ENCODE assay signal across 11 mouse cellular contexts in genomic region chr8:70122863-70123262, GRCm38 (mm10). TPM values are rescaled to one million over a fixed set of nuclear protein-coding genes. Genes with fewer than 3 reads are reported as not detected.
A peak's percentile ranks its signal among the peaks of the same experiment; 100 is the strongest.
DNase-seq lines count a peak whose midpoint lies in the region; ATAC-seq and TF ChIP-seq lines count a peak whose summit lies in the region.
"Had no signal": no experiment of that assay in that cellular context is flagged by ENCODE, and none has a peak within 500 bp of the region (broad histone marks: within the 10 kb centered on the region; RNA-seq: fewer than 3 reads in every experiment).

No protein-coding gene starts in this region.

- no peak overlapping the region for H3K9ac ChIP-seq in intestine, postnatal 0 days (ENCODE audit: low read depth, low read length)
- H3K9ac ChIP-seq in hindbrain, embryonic 11.5 days (ENCODE audit: low read depth, low read length) = no peak overlapping the region

- DNase-seq in cerebellum, postnatal 10 days = peak; percentile 31 to 38
- DNase-seq in cerebellum, adult 11 months = no peak
- peak; percentile 17 for DNase-seq in lung, postnatal 36 days
- no peak for DNase-seq in lung, adult 18-20 months
- DNase-seq in NIH3T3 (ENCODE audit: low read depth) = peak; percentile 46
- DNase-seq in hindbrain, embryonic 11.5 days (ENCODE audit: low spot score) = no peak
- no peak for DNase-seq in layer of hippocampus, postnatal 14 days (ENCODE audit: low spot score in 2 of 2)

- 53% methylated on average over 2 of the region's 2 CpGs for WGBS in intestine, postnatal 0 days
- WGBS in hindbrain, embryonic 11.5 days = 56% methylated on average over 2 of the region's 2 CpGs

- H3K9me3 ChIP-seq in intestine, postnatal 0 days (ENCODE audit: control insufficient read depth) = no peaks in the 10 kb centered on the region
- no peaks in the 10 kb centered on the region for H3K9me3 ChIP-seq in hindbrain, embryonic 11.5 days (ENCODE audit: control insufficient read depth, low read length)
- H3K9me3 ChIP-seq: embryonic facial prominence, embryonic 10.5 days had no signal

- H3K4me1 ChIP-seq in intestine, postnatal 0 days (replicated peaks; ENCODE audit: control insufficient read depth, insufficient read depth, low read length) = no peaks in the 10 kb centered on the region
- H3K4me1 ChIP-seq in hindbrain, embryonic 11.5 days (replicated peaks; ENCODE audit: control insufficient read depth, insufficient read depth, low read length) = no peaks in the 10 kb centered on the region

- H3K4me2 ChIP-seq in intestine, postnatal 0 days (replicated peaks; ENCODE audit: low read depth) = no peak overlapping the region
- no peak overlapping the region for H3K4me2 ChIP-seq in hindbrain, embryonic 11.5 days (replicated peaks; ENCODE audit: low read depth, low read length)

- ATAC-seq in intestine, postnatal 0 days = no peak
- no peak for ATAC-seq in hindbrain, embryonic 11.5 days (ENCODE audit: low FRiP score)

- no peak overlapping the region for H3K4me3 ChIP-seq in intestine, postnatal 0 days (ENCODE audit: low read depth, low read length)
- no peak overlapping the region for H3K4me3 ChIP-seq in hindbrain, embryonic 11.5 days (ENCODE audit: low read depth, low read length)
- H3K4me3 ChIP-seq: embryonic facial prominence, embryonic 10.5 days had no signal

- H3K27me3 ChIP-seq in intestine, postnatal 0 days (replicated peaks; ENCODE audit: control insufficient read depth, insufficient read depth, low read length) = peaks cover 23% of the 10 kb centered on the region
- no peaks in the 10 kb centered on the region for H3K27me3 ChIP-seq in hindbrain, embryonic 11.5 days (ENCODE audit: control insufficient read depth, insufficient read depth, low read length)

- no peak overlapping the region for H3K27ac ChIP-seq in intestine, postnatal 0 days (ENCODE audit: low read depth, low read length)
- H3K27ac ChIP-seq in hindbrain, embryonic 11.5 days (ENCODE audit: low read depth, low read length) = no peak overlapping the region
- H3K27ac ChIP-seq: embryonic facial prominence, embryonic 10.5 days had no signal

- TF ChIP-seq CTCF in intestine, postnatal 0 days (IDR thresholded peaks at IDR 0.05; ENCODE audit: low read depth) = peak; percentile 72

- no peaks in the 10 kb centered on the region for H3K36me3 ChIP-seq in intestine, postnatal 0 days (ENCODE audit: control insufficient read depth, insufficient read depth)
- no peaks in the 10 kb centered on the region for H3K36me3 ChIP-seq in hindbrain, embryonic 11.5 days (ENCODE audit: control insufficient read depth, insufficient read depth, low read length)
- H3K36me3 ChIP-seq: embryonic facial prominence, embryonic 10.5 days had no signal

RNA-seq across cellular contexts. Expression of gene Ncan, which starts 2.2 kb away (rescaled TPM):
- polyA plus RNA-seq in intestine, postnatal 0 days (2015; fragmentation: Nextera tagmentation; extraction: Ambion mirVana) = 0.31 and 0.39 TPM in 2 replicates
- polyA plus RNA-seq in hindbrain, embryonic 11.5 days (2014; fragmentation: Nextera tagmentation; extraction: Ambion mirVana) = 71.3 and 74.5 TPM in 2 replicates
- 100 to 1,000 TPM; 371 to 387 TPM for total RNA-seq in layer of hippocampus, postnatal 14 days (2021)
- polyA plus RNA-seq: C2C12 had no signal

RNA-seq across cellular contexts. Expression of gene Nr2c2ap, which starts 8.3 kb away (rescaled TPM):
- 44.0 and 44.1 TPM in 2 replicates for polyA plus RNA-seq in intestine, postnatal 0 days (2015; fragmentation: Nextera tagmentation; extraction: Ambion mirVana)
- polyA plus RNA-seq in hindbrain, embryonic 11.5 days (2014; fragmentation: Nextera tagmentation; extraction: Ambion mirVana) = 16.7 and 19.2 TPM in 2 replicates
- total RNA-seq in layer of hippocampus, postnatal 14 days (2021) = 10 to 100 TPM; 26.9 to 31.2 TPM

RNA-seq across cellular contexts. Expression of gene Rfxank, which starts 16.1 kb away (rescaled TPM):
- polyA plus RNA-seq in intestine, postnatal 0 days (2015; fragmentation: Nextera tagmentation; extraction: Ambion mirVana) = 11.1 and 11.2 TPM in 2 replicates
- 10.9 and 14.6 TPM in 2 replicates for polyA plus RNA-seq in hindbrain, embryonic 11.5 days (2014; fragmentation: Nextera tagmentation; extraction: Ambion mirVana)
- total RNA-seq in layer of hippocampus, postnatal 14 days (2021) = 10 to 100 TPM in 1 of 2 experiments, 1 to 10 TPM in 1; 9.9 to 12.6 TPM

RNA-seq across cellular contexts. Expression of gene Borcs8, which starts 16.4 kb away (rescaled TPM):
- polyA plus RNA-seq in intestine, postnatal 0 days (2015; fragmentation: Nextera tagmentation; extraction: Ambion mirVana) = 29.2 and 32.5 TPM in 2 replicates
- 48.4 and 49.0 TPM in 2 replicates for polyA plus RNA-seq in hindbrain, embryonic 11.5 days (2014; fragmentation: Nextera tagmentation; extraction: Ambion mirVana)
- total RNA-seq in layer of hippocampus, postnatal 14 days (2021) = 10 to 100 TPM; 42.0 to 44.1 TPM

RNA-seq across cellular contexts. Expression of gene Mef2b, which starts 16.6 kb away (rescaled TPM):
- polyA plus RNA-seq in intestine, postnatal 0 days (2015; fragmentation: Nextera tagmentation; extraction: Ambion mirVana) = 0.12 TPM in 1 of 2 replicates, not detected in the other
- 0.28 and 0.32 TPM in 2 replicates for polyA plus RNA-seq in hindbrain, embryonic 11.5 days (2014; fragmentation: Nextera tagmentation; extraction: Ambion mirVana)
- total RNA-seq in layer of hippocampus, postnatal 14 days (2021) = under 1 TPM; 0.29 to 0.41 TPM
- total RNA-seq: left cerebral cortex, postnatal 14 days had no signal

Comparison
In these comparisons a context has a peak if more than half of its experiments do, and no peak if none do; other contexts are left out.
1. DNase-seq: peak in cerebellum, postnatal 10 days (2 of 2), lung, postnatal 36 days (single experiment) and NIH3T3 (single experiment); none in cerebellum, adult 11 months (single experiment), lung, adult 18-20 months (0 of 2), hindbrain, embryonic 11.5 days (single experiment) and layer of hippocampus, postnatal 14 days (0 of 2).
2. RNA of gene Ncan, which starts 2.2 kb away (polyA plus RNA-seq): 71.3 to 74.5 TPM in hindbrain, embryonic 11.5 days; 0.31 to 0.39 TPM in intestine, postnatal 0 days; every median in the first group is over 10 times any median in the second.